Mouse (Mus musculus): ENCODE measurements around the gene Zfp366. TPM values are rescaled to one million over a fixed set of nuclear protein-coding genes. Genes with fewer than 3 reads are reported as not detected.

Zfp366 gene
- total RNA-seq, 2 experiments from 2014 or later = 6.0 to 6.4 TPM

GRCm38 (mm10) chr13:99294176-99294575, 109.6 kb downstream of the Zfp366 start:
- no peak for DNase-seq (ENCODE audit: low spot score in 2 of 2)

- no peak for DNase-seq (ENCODE audit: low spot score in 2 of 2)
These were observed 115.3 kb downstream of the Zfp366 start for GRCm38 (mm10) chr13:99299921-99300320.

Other genes starting within 250 kb of the Zfp366 start
- not detected for gene 1700024P04Rik, start 200.3 kb upstream of the Zfp366 start, total RNA-seq (2021)
- gene Ptcd2, start 159.9 kb downstream of the Zfp366 start, total RNA-seq (2021) = 10 to 100 TPM; 26.9 to 31.2 TPM
- 10 to 100 TPM; 30.6 to 33.3 TPM for gene Mrps27, start 160.0 kb downstream of the Zfp366 start, total RNA-seq (2021)

All from gastrocnemius, postnatal 4 days (tissue).